ENCODE assay signal across 1 mouse cellular context in genomic region chr17:53479604-53480041, GRCm38 (mm10).
TF ChIP-seq lines count a peak whose summit lies in the region.

No protein-coding gene starts in this region.

TF ChIP-seq in C2C12, 6 proteins besides CTCF, POLR2A, EP300 and RAD21 (continued from another document):
- no peak for TF ChIP-seq CEBPB (IDR thresholded peaks at IDR 0.05; ENCODE audit: low read depth)
